Mouse (Mus musculus) lung, postnatal 0 days (tissue): ENCODE measurements around the gene Edrf1. TPM values are rescaled to one million over a fixed set of nuclear protein-coding genes. Genes with fewer than 3 reads are reported as not detected.

Experiments used
- ATAC-seq: fragments of 200-750 bp; cut with Nextera tagmentation; 2 replicates; pipeline ENCODE4 v1.8.0; 2017; ENCODE audit warnings: moderate library complexity
- DNase-seq: peaks from one replicate; pipeline ENCODE4 v3.0.0-alpha.2; 2016; ENCODE audit warnings: low spot score
- H3K27ac ChIP-seq: fragments of 300-500 bp; sonication (generic); 2 replicates; pipeline ENCODE4 v1.5.1; 2014; ENCODE audit warnings: antibody characterized with exemption, mild to moderate bottlenecking, low read length, mixed read lengths
- H3K27me3 ChIP-seq: fragments of 300-500 bp; sonication (generic); replicated peaks from 2 replicates; pipeline ENCODE4 v1.6.1; 2014; ENCODE audit warnings: low read length, mixed read lengths; ENCODE audit not compliant: insufficient read depth
- H3K36me3 ChIP-seq: fragments of 300-500 bp; sonication (generic); 2 replicates; pipeline ENCODE4 v1.6.1; 2014; ENCODE audit warnings: low read length, mixed read lengths; ENCODE audit not compliant: insufficient read depth
- H3K4me1 ChIP-seq: fragments of 300-500 bp; sonication (generic); 2 replicates; pipeline ENCODE4 v1.6.1; 2014; ENCODE audit warnings: antibody characterized with exemption, low read depth, low read length, mixed read lengths; ENCODE audit not compliant: insufficient read depth
- H3K4me2 ChIP-seq: fragments of 300-500 bp; sonication (generic); replicated peaks from 2 replicates; pipeline ENCODE4 v1.6.1; 2014; ENCODE audit warnings: low read depth, mild to moderate bottlenecking, low read length, moderate library complexity, mixed read lengths
- H3K4me3 ChIP-seq: fragments of 300-500 bp; sonication (generic); 2 replicates; pipeline ENCODE4 v1.5.1; 2014; ENCODE audit warnings: low read depth, low read length
- H3K9ac ChIP-seq: fragments of 300-500 bp; sonication (generic); replicated peaks from 2 replicates; pipeline ENCODE4 v1.6.1; 2014; ENCODE audit warnings: low read depth, mild to moderate bottlenecking
- H3K9me3 ChIP-seq: fragments of 300-500 bp; sonication (generic); 2 replicates; pipeline ENCODE4 v1.6.1; 2016; ENCODE audit warnings: low read length, mixed read lengths
- CTCF ChIP-seq: IDR thresholded peaks from 2 replicates; pipeline ENCODE4 v1.5.1; 2016; ENCODE audit warnings: antibody characterized with exemption, mild to moderate bottlenecking
- EP300 ChIP-seq: IDR thresholded peaks from 2 replicates; pipeline ENCODE4 v1.6.1; 2016; ENCODE audit warnings: antibody characterized with exemption, mild to moderate bottlenecking, control low read depth
- WGBS: fragments of 180-500 bp; shearing (Covaris S2); extraction: QIAGEN DNeasy Blood & Tissue Kit; methylation state at CpG from one replicate; pipeline ENCODE4 v1.1.7; 2014; 5-methylcytosine and 5-hydroxymethylcytosine counted together
- polyA plus RNA-seq: library from polyadenylated mRNA; unstranded; fragments of >200 nt; fragmentation: Nextera tagmentation; extraction: Ambion mirVana; gene quantifications from 2 replicates; pipeline ENCODE4 v1.2.1, GENCODE M21; 2015

The Edrf1 gene
- polyA plus RNA-seq, 1 experiment from 2014 or later: 10.0 TPM

DNA sequence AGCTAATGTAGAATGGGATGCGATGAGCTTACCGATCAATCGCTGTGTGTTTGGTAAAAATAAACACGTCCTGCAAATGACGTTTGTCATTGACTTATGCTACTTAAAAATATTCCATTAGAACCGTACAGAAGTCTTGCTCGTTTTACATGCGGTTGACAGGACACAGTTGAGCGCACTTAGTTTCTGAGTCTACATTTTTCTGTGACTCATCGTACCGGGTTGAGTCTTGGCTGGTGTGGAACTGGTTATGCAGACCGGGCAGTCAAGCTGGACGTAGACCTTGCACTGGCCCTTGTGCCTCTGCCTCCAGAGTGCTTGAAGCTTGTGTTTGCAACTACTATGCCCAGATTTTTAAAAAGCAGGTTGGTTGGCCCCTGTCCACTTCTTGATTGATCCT lies 963 bp downstream of the Edrf1 start:
- Histone ChIP-seq H3K27ac (peak overlapping the region; percentile 95), H3K4me3 (peak overlapping the region; percentile 94), H3K9me3 (no peaks in the 10 kb centered on the region), H3K4me1 (no peaks in the 10 kb centered on the region), H3K9ac (peak overlapping the region; percentile 96), H3K4me2 (peak overlapping the region; percentile 85), H3K36me3 (peaks cover 10% of the 10 kb centered on the region; the same call in 1 of the 2 replicates), H3K27me3 (no peaks in the 10 kb centered on the region)
- ATAC-seq (no peak), DNase-seq (peak; percentile 55)
- 6% methylated on average over 13 of the region's 13 CpGs for WGBS
- TF ChIP-seq EP300: no peak
- no peak for TF ChIP-seq CTCF

DNA sequence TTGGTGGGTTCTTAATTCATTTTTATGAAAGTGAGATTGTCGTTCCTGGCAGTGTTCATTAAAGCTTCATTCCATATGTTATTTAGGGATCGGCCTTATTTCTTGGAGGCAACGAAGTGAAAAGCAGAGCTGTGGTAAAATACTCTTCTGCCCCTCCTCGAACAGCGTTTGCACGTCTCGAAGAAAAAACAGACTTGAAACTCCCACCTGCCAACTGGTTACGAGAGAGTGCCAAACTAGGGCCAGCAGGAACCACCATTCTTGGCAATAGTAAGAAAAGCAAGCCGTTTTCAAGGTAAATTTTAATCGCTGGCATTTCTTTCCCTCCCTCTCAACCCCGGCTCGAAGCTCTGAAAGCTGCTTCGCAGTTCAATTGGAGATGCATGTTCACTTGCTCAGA lies 1.5 kb downstream of the Edrf1 start:
- H3K36me3 ChIP-seq: peaks cover 13% of the 10 kb centered on the region; the same call in 1 of the 2 replicates
- no peaks in the 10 kb centered on the region for H3K27me3 ChIP-seq
- H3K27ac ChIP-seq: no peak overlapping the region; the same call in 1 of the 2 replicates
- peak overlapping the region; percentile 85 for H3K4me2 ChIP-seq
- ATAC-seq (no peak), DNase-seq (no peak)
- H3K9me3 ChIP-seq: no peaks in the 10 kb centered on the region
- no peak for TF ChIP-seq EP300
- TF ChIP-seq CTCF: no peak
- 85% methylated on average over 13 of the region's 13 CpGs for WGBS
- H3K9ac ChIP-seq: no peak overlapping the region
- H3K4me1 ChIP-seq: no peaks in the 10 kb centered on the region
- no peak overlapping the region for H3K4me3 ChIP-seq

DNA sequence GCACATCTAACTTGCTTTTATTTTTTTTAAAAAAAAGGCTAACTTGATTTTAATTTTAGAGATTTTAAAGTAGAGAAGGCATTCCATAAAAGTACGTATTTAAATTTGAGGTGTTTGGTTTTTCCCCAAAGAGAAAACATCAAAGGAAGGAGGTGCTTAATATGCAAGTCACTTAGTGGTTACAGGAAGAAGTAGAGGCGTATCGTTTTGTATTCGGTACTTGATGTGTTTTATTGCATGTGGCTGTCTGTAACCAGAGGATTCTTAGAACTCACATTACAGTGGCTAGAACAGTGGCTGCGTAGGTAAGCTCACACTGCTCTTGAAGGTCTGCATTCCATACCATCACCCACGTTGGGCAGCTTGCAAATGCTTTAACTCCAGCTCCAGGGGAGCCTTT lies 8.4 kb downstream of the Edrf1 start:
- Histone ChIP-seq H3K4me3 (no peak overlapping the region), H3K9ac (no peak overlapping the region), H3K27me3 (no peaks in the 10 kb centered on the region), H3K4me1 (no peaks in the 10 kb centered on the region), H3K9me3 (no peaks in the 10 kb centered on the region), H3K4me2 (no peak overlapping the region), H3K36me3 (peaks cover 42% of the 10 kb centered on the region; the same call in 1 of the 2 replicates), H3K27ac (no peak overlapping the region)
- TF ChIP-seq CTCF (no peak), EP300 (no peak)
- WGBS: 93% methylated on average over 6 of the region's 6 CpGs
- no peak for DNase-seq
- no peak for ATAC-seq

DNA sequence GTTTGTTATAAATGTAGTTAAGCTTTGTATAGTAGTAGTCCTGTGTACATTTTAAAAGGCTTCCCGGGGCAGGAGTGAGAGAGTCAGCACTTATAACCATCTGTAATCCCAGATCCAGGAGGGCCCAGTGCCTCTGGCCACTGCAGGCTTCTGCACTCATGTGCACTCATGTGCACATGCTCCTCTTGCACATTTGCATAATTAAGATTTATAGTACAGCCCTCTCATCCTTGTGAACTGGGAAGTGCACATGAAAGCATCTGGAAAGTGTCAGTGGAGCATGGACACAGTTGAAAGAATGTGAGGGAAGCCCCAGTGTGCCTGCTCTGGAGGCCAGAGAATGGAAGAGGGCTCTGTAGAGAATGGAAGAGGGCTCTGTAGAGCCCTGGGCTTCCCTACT lies 25.1 kb downstream of the Edrf1 start:
- Histone ChIP-seq H3K27ac (no peak overlapping the region), H3K4me3 (no peak overlapping the region), H3K4me2 (no peak overlapping the region), H3K9ac (no peak overlapping the region), H3K9me3 (no peaks in the 10 kb centered on the region), H3K36me3 (peaks cover 58% of the 10 kb centered on the region), H3K27me3 (no peaks in the 10 kb centered on the region), H3K4me1 (no peaks in the 10 kb centered on the region)
- ATAC-seq (no peak), DNase-seq (no peak)
- TF ChIP-seq EP300: no peak
- no peak for TF ChIP-seq CTCF
- 87% methylated on average over 1 of the region's 1 CpGs for WGBS

DNA sequence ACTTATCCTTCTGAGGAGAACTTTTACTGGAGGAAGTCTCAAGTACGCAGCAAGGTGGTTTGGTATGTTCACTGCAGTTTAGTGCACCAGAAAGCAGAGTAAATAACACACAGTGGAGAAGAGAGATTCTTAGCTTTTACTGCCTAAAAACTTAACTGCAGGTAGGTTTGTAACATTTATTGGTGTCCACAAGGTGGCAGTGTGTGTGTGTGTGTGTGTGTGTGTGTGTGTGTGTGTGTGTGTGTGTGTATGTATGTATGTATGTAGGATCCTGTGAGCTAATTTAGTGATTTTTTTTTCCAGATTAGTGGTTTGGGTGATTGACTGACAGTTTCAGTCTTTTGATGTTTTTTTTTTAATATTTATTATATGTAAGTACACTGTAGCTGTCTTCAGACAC lies 31.7 kb downstream of the Edrf1 start:
- Histone ChIP-seq H3K36me3 (peaks cover 53% of the 10 kb centered on the region), H3K4me2 (no peak overlapping the region), H3K9ac (no peak overlapping the region), H3K9me3 (no peaks in the 10 kb centered on the region), H3K27me3 (no peaks in the 10 kb centered on the region), H3K4me3 (no peak overlapping the region), H3K4me1 (no peaks in the 10 kb centered on the region), H3K27ac (no peak overlapping the region)
- 60% methylated on average over 1 of the region's 1 CpGs for WGBS
- ATAC-seq (peak; percentile 48), DNase-seq (peak; percentile 43)
- TF ChIP-seq EP300: no peak
- peak; percentile 70 for TF ChIP-seq CTCF

DNA sequence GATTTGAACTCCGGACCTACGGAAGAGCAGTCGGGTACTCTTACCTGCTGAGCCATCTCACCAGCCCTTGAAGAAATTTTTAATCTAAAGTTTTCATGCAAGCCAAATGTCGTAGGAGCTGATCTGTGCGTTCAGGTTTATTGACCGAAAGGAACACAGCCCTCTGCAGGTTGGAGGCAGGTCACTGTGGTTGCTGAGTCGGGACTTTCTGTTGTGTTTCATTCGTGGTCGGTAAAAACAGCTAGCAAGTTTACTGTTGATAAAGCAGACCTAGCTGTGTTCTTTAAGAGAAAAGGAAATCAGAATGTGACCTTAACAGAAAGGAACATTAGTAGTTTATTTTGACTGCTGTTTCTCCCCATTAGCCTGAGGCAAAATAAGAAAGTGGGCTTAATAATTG lies 32.6 kb downstream of the Edrf1 start:
- 90% methylated on average over 9 of the region's 9 CpGs for WGBS

DNA sequence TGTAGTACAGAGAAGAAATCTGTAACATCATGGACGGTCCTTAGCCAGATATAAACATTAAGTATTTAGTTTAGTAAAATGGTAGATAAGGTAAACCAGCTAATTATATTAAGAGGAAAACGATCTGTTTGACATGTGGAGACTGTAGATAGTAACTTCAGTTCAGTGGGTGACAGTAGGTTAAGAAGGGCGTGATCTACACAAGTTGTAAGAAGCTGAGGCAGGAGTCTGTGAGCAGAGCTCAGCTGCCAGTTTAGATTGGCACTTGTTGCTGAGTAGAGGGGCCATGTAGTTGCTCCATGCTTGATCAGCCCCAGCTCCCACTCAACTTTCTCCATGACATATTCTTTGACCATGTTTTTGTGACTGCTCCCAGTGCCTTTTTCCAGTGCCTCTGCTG lies 33.5 kb downstream of the Edrf1 start:
- Histone ChIP-seq H3K4me2 (no peak overlapping the region), H3K4me3 (no peak overlapping the region), H3K27me3 (no peaks in the 10 kb centered on the region), H3K9me3 (no peaks in the 10 kb centered on the region), H3K36me3 (peaks cover 41% of the 10 kb centered on the region), H3K27ac (no peak overlapping the region), H3K9ac (no peak overlapping the region), H3K4me1 (no peaks in the 10 kb centered on the region)
- TF ChIP-seq CTCF (no peak), EP300 (no peak)
- ATAC-seq (no peak), DNase-seq (no peak)
- WGBS: 79% methylated on average over 3 of the region's 3 CpGs

More for the DNA sequence above, 32.6 kb downstream of the Edrf1 start:
- no peak overlapping the region for H3K4me2 ChIP-seq
- H3K9ac ChIP-seq: no peak overlapping the region
- no peak for ATAC-seq
- H3K27me3 ChIP-seq: no peaks in the 10 kb centered on the region
- peaks cover 46% of the 10 kb centered on the region for H3K36me3 ChIP-seq
- DNase-seq: no peak
- H3K4me1 ChIP-seq: no peaks in the 10 kb centered on the region
- no peak overlapping the region for H3K4me3 ChIP-seq
- H3K9me3 ChIP-seq: no peaks in the 10 kb centered on the region
- no peak overlapping the region for H3K27ac ChIP-seq
- TF ChIP-seq EP300: no peak
- TF ChIP-seq CTCF: no peak
